Mouse (Mus musculus) kidney, postnatal 0 days (tissue): ENCODE measurements around the gene Gpsm2. TPM values are rescaled to one million over a fixed set of nuclear protein-coding genes. Genes with fewer than 3 reads are reported as not detected.
A peak's percentile ranks its signal among the peaks of the same experiment; 100 is the strongest.

Experiments
- ATAC-seq: fragments of 200-750 bp; cut with Nextera tagmentation; replicated peaks from 2 replicates; pipeline ENCODE4 v1.8.0; 2017; ENCODE audit warnings: low read depth, moderate number of reproducible peaks, moderate TSS enrichment, moderate library complexity; ENCODE audit not compliant: low FRiP score
- DNase-seq: peaks from one replicate; pipeline ENCODE4 v3.0.0-alpha.2; 2016; ENCODE audit warnings: low spot score
- H3K27ac ChIP-seq: fragments of 300-500 bp; sonication (generic); 2 replicates; pipeline ENCODE4 v1.5.1; 2014; ENCODE audit warnings: mild to moderate bottlenecking
- H3K27me3 ChIP-seq: fragments of 300-500 bp; sonication (generic); 2 replicates; pipeline ENCODE4 v1.6.1; 2014; ENCODE audit warnings: low read length, mixed read lengths; ENCODE audit not compliant: insufficient read depth
- H3K36me3 ChIP-seq: fragments of 300-500 bp; sonication (generic); 2 replicates; pipeline ENCODE4 v1.6.1; 2014; ENCODE audit warnings: low read length, mixed read lengths; ENCODE audit not compliant: insufficient read depth
- H3K4me1 ChIP-seq: fragments of 300-500 bp; sonication (generic); replicated peaks from 2 replicates; pipeline ENCODE4 v1.6.1; 2014; ENCODE audit warnings: antibody characterized with exemption, low read length, mixed read lengths; ENCODE audit not compliant: insufficient read depth
- H3K4me2 ChIP-seq: fragments of 300-500 bp; sonication (generic); 2 replicates; pipeline ENCODE4 v1.6.1; 2014; ENCODE audit warnings: mild to moderate bottlenecking, low read length, moderate library complexity, mixed read lengths
- H3K4me3 ChIP-seq: fragments of 300-500 bp; sonication (generic); replicated peaks from 2 replicates; pipeline ENCODE4 v1.5.1; 2014; ENCODE audit warnings: low read depth, low read length
- H3K9ac ChIP-seq: fragments of 300-500 bp; sonication (generic); 2 replicates; pipeline ENCODE4 v1.6.1; 2014; ENCODE audit warnings: low read depth, low read length
- H3K9me3 ChIP-seq: fragments of 300-500 bp; sonication (generic); replicated peaks from 2 replicates; pipeline ENCODE4 v1.6.1; 2016; ENCODE audit warnings: low read length, inconsistent platforms, mixed read lengths
- CTCF ChIP-seq: IDR thresholded peaks from 2 replicates; pipeline ENCODE4 v1.5.1; 2016; ENCODE audit warnings: antibody characterized with exemption, low read depth, mild to moderate bottlenecking, moderate library complexity
- WGBS: fragments of 180-500 bp; shearing (Covaris S2); extraction: QIAGEN DNeasy Blood & Tissue Kit; methylation state at CpG from one replicate; pipeline ENCODE4 v1.1.7; 2014; 5-methylcytosine and 5-hydroxymethylcytosine counted together
- polyA plus RNA-seq: library from polyadenylated mRNA; unstranded; fragments of >200 nt; fragmentation: Nextera tagmentation; extraction: Ambion mirVana; gene quantifications from 2 replicates; pipeline ENCODE4 v1.2.1, GENCODE M21; 2015

Gpsm2 gene
- polyA plus RNA-seq, 1 experiment from 2014 or later = 26.7 TPM

GRCm38 (mm10) chr3:108764976-108765375 is 42.9 kb upstream of the Gpsm2 start:
- no peak for ATAC-seq
- Histone ChIP-seq H3K36me3 (no peaks in the 10 kb centered on the region), H3K9me3 (no peaks in the 10 kb centered on the region), H3K27me3 (no peaks in the 10 kb centered on the region), H3K4me2 (no peak overlapping the region), H3K9ac (no peak overlapping the region), H3K27ac (no peak overlapping the region), H3K4me3 (no peak overlapping the region), H3K4me1 (no peaks in the 10 kb centered on the region)
- DNase-seq = peak; percentile 12
- no peak for TF ChIP-seq CTCF
- 41% methylated on average over 7 of the region's 7 CpGs for WGBS

- WGBS = 72% methylated on average over 2 of the region's 2 CpGs
- no peaks in the 10 kb centered on the region for H3K9me3 ChIP-seq
- no peaks in the 10 kb centered on the region for H3K4me1 ChIP-seq
Measured at GRCm38 (mm10) chr3:108763691-108764090, 41.6 kb upstream of the Gpsm2 start.

GRCm38 (mm10) chr3:108762597-108763111 is 40.5 kb upstream of the Gpsm2 start:
- Histone ChIP-seq H3K4me2 (no peak overlapping the region), H3K9ac (no peak overlapping the region), H3K36me3 (no peaks in the 10 kb centered on the region), H3K4me1 (no peaks in the 10 kb centered on the region), H3K27ac (no peak overlapping the region), H3K27me3 (0 out of 2 replicates have a peak, but pooled peaks cover under 1% of the 10 kb centered on the region), H3K9me3 (no peaks in the 10 kb centered on the region), H3K4me3 (no peak overlapping the region)
- ATAC-seq = no peak
- DNase-seq = no peak
- WGBS = 70% methylated on average over 7 of the region's 7 CpGs
- no peak for TF ChIP-seq CTCF

More at GRCm38 (mm10) chr3:108763691-108764090, 41.6 kb upstream of the Gpsm2 start:
- ATAC-seq = no peak
- Histone ChIP-seq H3K27ac (no peak overlapping the region), H3K36me3 (no peaks in the 10 kb centered on the region), H3K4me2 (no peak overlapping the region), H3K9ac (no peak overlapping the region), H3K27me3 (no peaks in the 10 kb centered on the region), H3K4me3 (no peak overlapping the region)
- no peak for TF ChIP-seq CTCF
- no peak for DNase-seq

- ATAC-seq (0 out of 2 replicates have a peak, but pooled peaks have one; percentile 40), DNase-seq (peak; percentile 93)
- TF ChIP-seq CTCF = no peak
Measured at GRCm38 (mm10) chr3:108759566-108760420, 37.7 kb upstream of the Gpsm2 start.

GRCm38 (mm10) chr3:108757570-108757969 is 35.5 kb upstream of the Gpsm2 start:
- 62% methylated on average over 9 of the region's 9 CpGs for WGBS
- Histone ChIP-seq H3K36me3 (no peaks in the 10 kb centered on the region), H3K27me3 (0 out of 2 replicates have a peak, but pooled peaks cover 4% of the 10 kb centered on the region), H3K27ac (no peak overlapping the region), H3K9ac (no peak overlapping the region), H3K9me3 (no peaks in the 10 kb centered on the region), H3K4me3 (no peak overlapping the region), H3K4me1 (no peaks in the 10 kb centered on the region), H3K4me2 (no peak overlapping the region)
- ATAC-seq (no peak), DNase-seq (no peak)
- TF ChIP-seq CTCF = no peak

More at GRCm38 (mm10) chr3:108759566-108760420, 37.7 kb upstream of the Gpsm2 start:
- Histone ChIP-seq H3K27ac (no peak overlapping the region), H3K4me1 (no peaks in the 10 kb centered on the region), H3K4me2 (no peak overlapping the region), H3K9me3 (no peaks in the 10 kb centered on the region), H3K27me3 (0 out of 2 replicates have a peak, but pooled peaks cover 4% of the 10 kb centered on the region), H3K4me3 (no peak overlapping the region), H3K36me3 (no peaks in the 10 kb centered on the region), H3K9ac (no peak overlapping the region)
- 56% methylated on average over 11 of the region's 11 CpGs for WGBS

GRCm38 (mm10) chr3:108756131-108756530 is 34.0 kb upstream of the Gpsm2 start:
- TF ChIP-seq CTCF = no peak
- no peak overlapping the region for H3K9ac ChIP-seq
- WGBS = 84% methylated on average over 1 of the region's 1 CpGs
- DNase-seq (no peak), ATAC-seq (no peak)
- H3K4me2 ChIP-seq = no peak overlapping the region
- no peaks in the 10 kb centered on the region for H3K4me1 ChIP-seq
- no peaks in the 10 kb centered on the region for H3K36me3 ChIP-seq
- no peaks in the 10 kb centered on the region for H3K9me3 ChIP-seq
- 0 out of 2 replicates have a peak, but pooled peaks cover 4% of the 10 kb centered on the region for H3K27me3 ChIP-seq
- no peak overlapping the region for H3K27ac ChIP-seq
- no peak overlapping the region for H3K4me3 ChIP-seq
